Mouse (Mus musculus) heart, postnatal 0 days (tissue): ENCODE measurements around the gene Cux1.

Source experiments
- CTCF ChIP-seq: IDR thresholded peaks from 2 replicates; pipeline ENCODE4 v1.5.1; 2016; ENCODE audit warnings: antibody characterized with exemption, control low read depth, low read depth
- EP300 ChIP-seq: IDR thresholded peaks from 2 replicates; pipeline ENCODE4 v1.6.1; 2016; ENCODE audit warnings: antibody characterized with exemption, low read depth

DNA sequence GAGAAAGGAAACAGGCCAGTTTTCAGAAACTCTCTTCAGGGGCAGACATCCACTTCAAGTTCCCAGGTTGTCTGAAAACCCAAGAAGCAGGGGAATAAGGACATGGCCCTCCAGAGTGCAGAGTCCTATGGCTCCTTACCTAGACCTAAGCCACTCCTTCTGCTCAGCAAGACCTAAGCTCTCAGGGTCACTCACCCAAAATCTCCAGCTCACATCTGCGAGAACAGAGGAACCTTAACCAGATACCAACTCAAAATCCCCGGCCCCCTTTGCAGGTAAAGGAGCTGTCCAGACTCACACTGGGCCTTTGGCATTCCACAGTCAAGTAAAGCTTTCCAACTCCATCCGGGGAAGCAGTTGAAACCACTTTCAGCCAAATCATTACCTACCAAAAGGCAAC, 3.3 kb downstream of the Cux1 start:
- TF ChIP-seq CTCF (no peak), EP300 (no peak)
